Mouse (Mus musculus): ENCODE measurements around the gene Hrasls5. TPM values are rescaled to one million over a fixed set of nuclear protein-coding genes. Genes with fewer than 3 reads are reported as not detected.

Gene Hrasls5
- not detected in 2 replicates for polyA plus RNA-seq (2021; fragmentation: Nextera tagmentation)
- long read RNA-seq, experiment 1: 0 reads
- long read RNA-seq, experiment 2, partial matches to known transcripts: 0 of 1 reads
- long read RNA-seq, experiment 2, other reads (novel, unspliced or antisense): 1 of 1 reads

DNA sequence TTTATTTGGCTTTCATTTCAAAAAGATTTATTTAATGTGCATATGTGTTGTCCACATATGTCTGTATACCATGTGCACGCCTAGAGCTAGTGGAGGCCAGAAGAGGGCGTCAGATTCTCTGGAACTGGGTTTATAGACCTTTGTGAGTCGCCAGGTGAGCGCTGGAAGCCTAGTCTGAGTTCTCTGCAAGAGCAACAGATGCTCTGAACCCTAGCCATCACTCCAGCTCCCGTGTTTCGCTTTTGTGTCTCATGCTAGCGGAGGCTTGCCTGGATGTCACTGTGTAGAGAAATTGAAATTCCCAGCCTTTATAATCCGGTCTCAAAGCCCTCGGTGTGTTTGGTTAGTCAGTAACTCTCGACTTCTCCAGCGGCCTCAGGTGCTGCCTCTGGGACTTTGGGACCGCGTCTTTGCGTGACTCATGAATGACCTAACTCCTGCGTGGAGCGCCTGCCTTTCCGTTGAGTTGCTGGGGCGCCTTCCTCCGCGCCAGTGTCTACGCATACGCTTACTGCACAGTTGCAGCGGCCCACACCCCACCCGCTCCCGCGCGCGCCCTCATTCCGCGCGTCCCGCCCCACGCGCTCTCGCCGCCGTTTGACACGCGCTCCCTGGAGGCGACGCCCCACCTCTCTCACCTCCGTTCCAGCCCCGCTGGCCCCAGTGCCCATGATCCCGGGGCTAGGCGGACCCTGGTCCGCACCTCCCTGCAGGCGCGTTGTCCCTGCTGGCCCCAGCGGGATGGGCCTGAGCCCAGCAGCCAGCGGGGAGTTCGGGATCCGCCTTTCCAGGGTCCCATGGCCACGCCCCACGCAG lies at the start of gene Hrasls5:
Hrasls5 (plus strand) TSS at position 600 of the 816 bp plus-strand sequence.

DNA sequence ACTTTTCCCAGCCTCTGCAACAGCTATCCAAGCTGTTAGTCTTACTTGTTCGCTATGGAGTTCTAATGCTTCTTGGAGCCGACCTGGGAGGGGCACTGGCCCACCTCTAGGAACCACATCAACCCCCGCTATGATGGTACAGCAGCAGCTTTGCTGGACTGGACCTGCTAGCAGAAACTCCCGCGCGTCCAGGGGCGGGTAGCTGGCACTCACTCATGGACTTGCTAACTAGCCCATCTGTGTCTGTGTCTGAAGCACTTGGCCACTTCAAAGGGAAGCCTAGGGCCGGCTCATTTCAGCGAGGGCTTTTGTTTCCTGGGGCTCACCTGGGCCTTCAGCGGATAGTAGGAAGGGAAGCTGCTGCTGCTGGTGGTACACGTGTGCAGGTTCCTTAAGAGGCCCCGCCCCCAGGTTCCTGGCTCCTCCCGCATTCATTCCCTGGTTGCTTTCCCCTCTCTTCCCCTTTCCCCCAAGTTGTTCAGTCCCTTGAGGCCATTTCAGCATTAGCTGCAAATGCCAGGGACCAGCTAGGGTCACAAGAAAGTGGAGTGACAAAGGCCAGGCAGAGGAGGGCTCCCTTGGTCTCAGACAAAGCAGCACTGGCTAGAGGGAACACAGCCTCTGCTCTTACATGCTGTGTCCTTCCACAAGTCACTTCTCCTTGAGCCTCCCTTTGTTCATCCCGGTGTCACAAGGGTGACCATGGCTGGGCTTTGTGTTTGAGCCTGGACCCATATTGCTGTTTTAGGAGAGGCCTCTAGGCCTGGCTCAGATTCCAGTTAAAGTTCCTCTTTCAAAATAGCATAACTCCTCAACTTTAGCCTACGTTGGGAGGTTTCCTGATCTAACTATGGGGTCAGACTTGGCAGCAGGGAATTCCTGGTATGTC lies 5.3 kb upstream of the Hrasls5 start, which contains the start of gene Lgals12:
Lgals12 (minus strand) TSS at position 393 of the 889 bp plus-strand sequence.

Other genes starting within 250 kb of the Hrasls5 start
- 3.1 and 3.8 TPM in 2 replicates for gene Spindoc, start 229.5 kb upstream of the Hrasls5 start, polyA plus RNA-seq (2021; fragmentation: Nextera tagmentation)
- 1.7 and 1.8 TPM in 2 replicates for gene 2700081O15Rik, start 194.9 kb upstream of the Hrasls5 start, polyA plus RNA-seq (2021; fragmentation: Nextera tagmentation)
- 575 and 621 TPM in 2 replicates for gene Rtn3, start 129.3 kb upstream of the Hrasls5 start, polyA plus RNA-seq (2021; fragmentation: Nextera tagmentation)
- 5.2 and 5.5 TPM in 2 replicates for gene Atl3, start 118.5 kb upstream of the Hrasls5 start, polyA plus RNA-seq (2021; fragmentation: Nextera tagmentation)
- 20.5 and 27.7 TPM in 2 replicates for gene Pla2g16, start 55.1 kb upstream of the Hrasls5 start, polyA plus RNA-seq (2021; fragmentation: Nextera tagmentation)
- gene Lgals12, start 5.3 kb upstream of the Hrasls5 start, polyA plus RNA-seq (2021; fragmentation: Nextera tagmentation): not detected in 2 replicates
- not detected in 2 replicates for gene Slc22a19, start 98.8 kb downstream of the Hrasls5 start, polyA plus RNA-seq (2021; fragmentation: Nextera tagmentation)
- not detected in 2 replicates for gene Slc22a26, start 190.1 kb downstream of the Hrasls5 start, polyA plus RNA-seq (2021; fragmentation: Nextera tagmentation)

Data from layer of hippocampus, adult 6 months (tissue).